Mouse (Mus musculus) neural tube, embryonic 14.5 days (tissue): ENCODE measurements around the gene Agpat3. TPM values are rescaled to one million over a fixed set of nuclear protein-coding genes. Genes with fewer than 3 reads are reported as not detected.
A peak's percentile ranks its signal among the peaks of the same experiment; 100 is the strongest.

Experiments
- ATAC-seq: fragments of 200-750 bp; cut with Nextera tagmentation; 2 replicates; pipeline ENCODE4 v1.8.0; 2017; ENCODE audit warnings: low read depth, mild to moderate bottlenecking, moderate TSS enrichment, moderate library complexity
- H3K27ac ChIP-seq: fragments of 300-500 bp; sonication (generic); 2 replicates; pipeline ENCODE4 v1.5.1; 2014; ENCODE audit warnings: low read depth, mild to moderate bottlenecking, control low read depth, low read length, moderate library complexity, mixed read lengths
- H3K27me3 ChIP-seq: fragments of 300-500 bp; sonication (generic); 2 replicates; pipeline ENCODE4 v1.6.1; 2014; ENCODE audit warnings: low read length; ENCODE audit not compliant: control insufficient read depth, insufficient read depth
- H3K36me3 ChIP-seq: fragments of 300-500 bp; sonication (generic); 2 replicates; pipeline ENCODE4 v1.6.1; 2014; ENCODE audit warnings: low read length, mixed read lengths; ENCODE audit not compliant: control insufficient read depth, insufficient read depth
- H3K4me1 ChIP-seq: fragments of 300-500 bp; sonication (generic); 2 replicates; pipeline ENCODE4 v1.6.1; 2014; ENCODE audit warnings: low read length; ENCODE audit not compliant: control insufficient read depth, insufficient read depth
- H3K4me2 ChIP-seq: fragments of 300-500 bp; sonication (generic); 2 replicates; pipeline ENCODE4 v1.6.1; 2014; ENCODE audit warnings: mild to moderate bottlenecking, low read depth, low read length, control low read depth
- H3K4me3 ChIP-seq: fragments of 300-500 bp; sonication (generic); 2 replicates; pipeline ENCODE4 v1.5.1; 2014; ENCODE audit warnings: low read depth, low read length, control low read depth, mixed read lengths
- H3K9ac ChIP-seq: fragments of 300-500 bp; sonication (generic); replicated peaks from 2 replicates; pipeline ENCODE4 v1.6.1; 2014; ENCODE audit warnings: low read depth, mild to moderate bottlenecking, control low read depth, low read length, mixed read lengths
- H3K9me3 ChIP-seq: fragments of 300-500 bp; sonication (generic); 2 replicates; pipeline ENCODE4 v1.6.1; 2016; ENCODE audit warnings: low read length; ENCODE audit not compliant: control insufficient read depth
- WGBS: fragments of 180-500 bp; shearing (Covaris S2); extraction: QIAGEN DNeasy Blood & Tissue Kit; methylation state at CpG from one replicate; pipeline ENCODE4 v1.1.7; 2014; 5-methylcytosine and 5-hydroxymethylcytosine counted together
- polyA plus RNA-seq: library from polyadenylated mRNA; unstranded; fragments of >200 nt; fragmentation: Nextera tagmentation; extraction: Ambion mirVana; gene quantifications from 2 replicates; pipeline ENCODE4 v1.2.1, GENCODE M21; 2014

Gene Agpat3
- polyA plus RNA-seq, 1 experiment from 2014 or later: 89.5 TPM

- Histone ChIP-seq H3K36me3 (peaks cover 27% of the 10 kb centered on the region; the same call in 1 of the 2 replicates), H3K27me3 (no peaks in the 10 kb centered on the region)
- WGBS: 97% methylated on average over 22 of the region's 22 CpGs
Observed at GRCm38 (mm10) chr10:78287465-78288132, 64.7 kb downstream of the Agpat3 start.

GRCm38 (mm10) chr10:78285959-78286358 is 66.3 kb downstream of the Agpat3 start:
- Histone ChIP-seq H3K9me3 (no peaks in the 10 kb centered on the region), H3K27me3 (no peaks in the 10 kb centered on the region), H3K36me3 (peaks cover 32% of the 10 kb centered on the region; the same call in 1 of the 2 replicates), H3K9ac (no peak overlapping the region), H3K4me2 (no peak overlapping the region), H3K27ac (no peak overlapping the region), H3K4me3 (no peak overlapping the region), H3K4me1 (no peaks in the 10 kb centered on the region)
- 83% methylated on average over 4 of the region's 4 CpGs for WGBS
- ATAC-seq: no peak

More at GRCm38 (mm10) chr10:78287465-78288132, 64.7 kb downstream of the Agpat3 start:
- no peak overlapping the region for H3K27ac ChIP-seq
- H3K4me1 ChIP-seq: no peaks in the 10 kb centered on the region
- ATAC-seq: no peak
- H3K9ac ChIP-seq: no peak overlapping the region
- no peak overlapping the region for H3K4me2 ChIP-seq
- H3K4me3 ChIP-seq: no peak overlapping the region
- H3K9me3 ChIP-seq: no peaks in the 10 kb centered on the region

- no peak overlapping the region for H3K9ac ChIP-seq
- no peaks in the 10 kb centered on the region for H3K27me3 ChIP-seq
- no peaks in the 10 kb centered on the region for H3K4me1 ChIP-seq
- no peak for ATAC-seq
- WGBS: 90% methylated on average over 6 of the region's 6 CpGs
- no peaks in the 10 kb centered on the region for H3K9me3 ChIP-seq
- H3K4me3 ChIP-seq: no peak overlapping the region
- no peak overlapping the region for H3K27ac ChIP-seq
- H3K4me2 ChIP-seq: no peak overlapping the region
- peaks cover 32% of the 10 kb centered on the region; the same call in 1 of the 2 replicates for H3K36me3 ChIP-seq
Observed at GRCm38 (mm10) chr10:78285409-78285808, 66.9 kb downstream of the Agpat3 start.

- Histone ChIP-seq H3K9me3 (no peaks in the 10 kb centered on the region), H3K27me3 (no peaks in the 10 kb centered on the region), H3K36me3 (peaks cover 32% of the 10 kb centered on the region; the same call in 1 of the 2 replicates), H3K4me2 (no peak overlapping the region), H3K4me1 (no peaks in the 10 kb centered on the region), H3K27ac (no peak overlapping the region), H3K9ac (no peak overlapping the region), H3K4me3 (no peak overlapping the region)
- ATAC-seq: no peak
- 93% methylated on average over 12 of the region's 12 CpGs for WGBS
Observed at GRCm38 (mm10) chr10:78284812-78285211, 67.5 kb downstream of the Agpat3 start.

GRCm38 (mm10) chr10:78282411-78282810 is 69.9 kb downstream of the Agpat3 start:
- Histone ChIP-seq H3K4me3 (no peak overlapping the region), H3K27ac (no peak overlapping the region), H3K9ac (no peak overlapping the region), H3K4me1 (no peaks in the 10 kb centered on the region), H3K9me3 (no peaks in the 10 kb centered on the region), H3K27me3 (no peaks in the 10 kb centered on the region), H3K4me2 (no peak overlapping the region), H3K36me3 (peaks cover 31% of the 10 kb centered on the region; the same call in 1 of the 2 replicates)
- no peak for ATAC-seq
- 96% methylated on average over 4 of the region's 4 CpGs for WGBS

GRCm38 (mm10) chr10:78280486-78280885 is 71.8 kb downstream of the Agpat3 start:
- Histone ChIP-seq H3K9me3 (no peaks in the 10 kb centered on the region), H3K4me2 (no peak overlapping the region), H3K27me3 (no peaks in the 10 kb centered on the region), H3K4me3 (no peak overlapping the region), H3K36me3 (peaks cover 18% of the 10 kb centered on the region; the same call in 1 of the 2 replicates), H3K27ac (no peak overlapping the region), H3K4me1 (no peaks in the 10 kb centered on the region), H3K9ac (no peak overlapping the region)
- 87% methylated on average over 9 of the region's 9 CpGs for WGBS
- no peak for ATAC-seq

GRCm38 (mm10) chr10:78279210-78279609 is 73.1 kb downstream of the Agpat3 start:
- no peak overlapping the region for H3K27ac ChIP-seq
- peak; percentile 79 for ATAC-seq
- no peak overlapping the region for H3K4me2 ChIP-seq
- 43% methylated on average over 8 of the region's 8 CpGs for WGBS
- H3K4me1 ChIP-seq: no peaks in the 10 kb centered on the region
- no peak overlapping the region for H3K9ac ChIP-seq
- H3K36me3 ChIP-seq: peaks cover 18% of the 10 kb centered on the region; the same call in 1 of the 2 replicates
- H3K27me3 ChIP-seq: no peaks in the 10 kb centered on the region
- H3K9me3 ChIP-seq: no peaks in the 10 kb centered on the region
- no peak overlapping the region for H3K4me3 ChIP-seq

- H3K9me3 ChIP-seq: no peaks in the 10 kb centered on the region
- no peaks in the 10 kb centered on the region for H3K4me1 ChIP-seq
- H3K27ac ChIP-seq: no peak overlapping the region
- H3K36me3 ChIP-seq: peaks cover 23% of the 10 kb centered on the region; the same call in 1 of the 2 replicates
- no peaks in the 10 kb centered on the region for H3K27me3 ChIP-seq
- H3K9ac ChIP-seq: no peak overlapping the region
- no peak overlapping the region for H3K4me2 ChIP-seq
- H3K4me3 ChIP-seq: no peak overlapping the region
- no peak for ATAC-seq
- WGBS: 92% methylated on average over 3 of the region's 3 CpGs
Observed at GRCm38 (mm10) chr10:78277835-78278234, 74.5 kb downstream of the Agpat3 start.

- Histone ChIP-seq H3K9ac (no peak overlapping the region), H3K27ac (no peak overlapping the region), H3K4me2 (no peak overlapping the region), H3K4me3 (no peak overlapping the region), H3K9me3 (no peaks in the 10 kb centered on the region), H3K4me1 (no peaks in the 10 kb centered on the region), H3K27me3 (no peaks in the 10 kb centered on the region), H3K36me3 (peaks cover 18% of the 10 kb centered on the region; the same call in 1 of the 2 replicates)
- no peak for ATAC-seq
- 93% methylated on average over 4 of the region's 4 CpGs for WGBS
Observed at GRCm38 (mm10) chr10:78276242-78276641, 76.0 kb downstream of the Agpat3 start.
